Mouse (Mus musculus) liver, embryonic 14.5 days (tissue): ENCODE measurements around the gene Pank2. TPM values are rescaled to one million over a fixed set of nuclear protein-coding genes. Genes with fewer than 3 reads are reported as not detected.

Experiments
- ATAC-seq: fragments of 200-750 bp; cut with Nextera tagmentation; 2 replicates; pipeline ENCODE4 v1.8.0; 2017; ENCODE audit warnings: moderate number of reproducible peaks, mild to moderate bottlenecking, moderate library complexity; ENCODE audit not compliant: insufficient read depth
- DNase-seq, 3 experiments: peaks; one replicate each; pipeline ENCODE4 v3.0.0-alpha.2; 2012 to 2013; ENCODE audit warnings: low read depth in 3 of 3, low spot score in 3 of 3
- H3K27ac ChIP-seq: fragments of 300-500 bp; sonication (generic); 2 replicates; pipeline ENCODE4 v1.5.1; 2014; ENCODE audit warnings: moderate library complexity, mild to moderate bottlenecking, control low read depth, inconsistent platforms
- H3K27me3 ChIP-seq: fragments of 300-500 bp; sonication (generic); 2 replicates; pipeline ENCODE4 v1.6.1; 2014; ENCODE audit warnings: mild to moderate bottlenecking, low read length, moderate library complexity; ENCODE audit not compliant: control insufficient read depth, insufficient read depth
- H3K36me3 ChIP-seq: fragments of 300-500 bp; sonication (generic); replicated peaks from 2 replicates; pipeline ENCODE4 v1.6.1; 2014; ENCODE audit warnings: low read depth; ENCODE audit not compliant: control insufficient read depth, insufficient read depth
- H3K4me1 ChIP-seq, 2 experiments: fragments of 200-500 bp in 1 of 2; fragments of 300-500 bp in 1 of 2; sonication (generic) in 1 of 2; replicated peaks; 2 replicates each; pipeline ENCODE4 v1.6.1; 2012 to 2014; ENCODE audit warnings: antibody characterized with exemption in 1 of 2, inconsistent platforms in 1 of 2, low read length in 1 of 2; ENCODE audit not compliant: control insufficient read depth in 2 of 2, insufficient read depth in 2 of 2
- H3K4me2 ChIP-seq: fragments of 300-500 bp; sonication (generic); 2 replicates; pipeline ENCODE4 v1.6.1; 2014; ENCODE audit warnings: low read depth, mild to moderate bottlenecking, control low read depth, moderate library complexity
- H3K4me3 ChIP-seq, 2 experiments: fragments of 200-500 bp in 1 of 2; fragments of 300-500 bp in 1 of 2; sonication (generic) in 1 of 2; 2 replicates each; pipeline ENCODE4 v1.5.1; 2012 to 2014; ENCODE audit warnings: low read depth in 2 of 2, low read length in 2 of 2, mild to moderate bottlenecking in 2 of 2, control low read depth in 1 of 2, inconsistent platforms in 1 of 2, moderate library complexity in 1 of 2; ENCODE audit not compliant: insufficient read depth in 1 of 2
- H3K9ac ChIP-seq: fragments of 300-500 bp; sonication (generic); replicated peaks from 2 replicates; pipeline ENCODE4 v1.6.1; 2014; ENCODE audit warnings: mild to moderate bottlenecking, control low read depth, moderate library complexity
- H3K9me3 ChIP-seq: fragments of 300-500 bp; sonication (generic); 2 replicates; pipeline ENCODE4 v1.6.1; 2016; ENCODE audit warnings: low read length, mixed read lengths; ENCODE audit not compliant: control insufficient read depth
- CTCF ChIP-seq: IDR thresholded peaks from 2 replicates; pipeline ENCODE4 v1.5.1; 2016; ENCODE audit warnings: antibody characterized with exemption, low read depth, control low read depth
- EP300 ChIP-seq: IDR thresholded peaks from 2 replicates; pipeline ENCODE4 v1.6.1; 2016; ENCODE audit warnings: antibody characterized with exemption, low read depth
- WGBS: fragments of 180-500 bp; shearing (Covaris S2); extraction: QIAGEN DNeasy Blood & Tissue Kit; methylation state at CpG from one replicate; pipeline ENCODE4 v1.1.7; 2014; ENCODE audit not compliant: insufficient replicate concordance; 5-methylcytosine and 5-hydroxymethylcytosine counted together
- microRNA-seq: library from miRNA; unstranded; fragments of <30 nt; microRNA quantifications from one replicate; pipeline ENCODE4, GENCODE M21; 2016
- polyA plus RNA-seq, 2 experiments: library from polyadenylated mRNA; depleted of rRNA in 1 of 2; stranded (reverse) in 1 of 2; unstranded in 1 of 2; fragments of >200 nt; fragmentation: Nextera tagmentation in 1 of 2; extraction: Ambion mirVana in 1 of 2; gene quantifications; 2 replicates each; pipeline versions ENCODE4 v1.2.1 to v1.2.3; 2012 to 2014

Gene Pank2
- polyA plus RNA-seq, 2 experiments = 14.3 to 24.3 TPM

DNA sequence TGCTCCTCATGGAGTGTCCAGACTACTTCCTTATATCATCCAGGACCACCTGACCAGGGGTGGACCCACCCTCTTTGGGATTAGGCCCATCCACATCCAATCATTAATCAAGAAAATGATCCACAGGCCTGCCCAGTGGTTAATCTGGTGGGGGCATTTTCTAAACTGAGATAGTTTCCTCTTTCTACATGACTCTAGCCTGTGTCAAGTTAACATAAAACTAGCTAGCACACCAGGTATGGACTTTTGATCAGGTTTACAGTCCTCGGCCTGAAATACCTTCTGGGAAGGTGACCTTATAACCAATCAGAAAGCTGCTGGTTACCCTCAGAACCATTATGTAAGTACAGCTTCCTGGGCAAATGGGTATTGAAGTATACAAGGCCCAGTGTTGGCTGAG, 66.7 kb downstream of the Pank2 start:
- no peaks in the 10 kb centered on the region for H3K27me3 ChIP-seq
- 63% methylated on average over 1 of the region's 1 CpGs for WGBS
- no peaks in the 10 kb centered on the region for H3K36me3 ChIP-seq
- no peak for DNase-seq
- TF ChIP-seq EP300 (no peak), CTCF (no peak)
- H3K4me3 ChIP-seq = no peak overlapping the region
- no peaks in the 10 kb centered on the region for H3K4me1 ChIP-seq
- H3K4me2 ChIP-seq = no peak overlapping the region
- ATAC-seq = no peak
- H3K9ac ChIP-seq = no peak overlapping the region
- no peak overlapping the region for H3K27ac ChIP-seq
- no peaks in the 10 kb centered on the region for H3K9me3 ChIP-seq

DNA sequence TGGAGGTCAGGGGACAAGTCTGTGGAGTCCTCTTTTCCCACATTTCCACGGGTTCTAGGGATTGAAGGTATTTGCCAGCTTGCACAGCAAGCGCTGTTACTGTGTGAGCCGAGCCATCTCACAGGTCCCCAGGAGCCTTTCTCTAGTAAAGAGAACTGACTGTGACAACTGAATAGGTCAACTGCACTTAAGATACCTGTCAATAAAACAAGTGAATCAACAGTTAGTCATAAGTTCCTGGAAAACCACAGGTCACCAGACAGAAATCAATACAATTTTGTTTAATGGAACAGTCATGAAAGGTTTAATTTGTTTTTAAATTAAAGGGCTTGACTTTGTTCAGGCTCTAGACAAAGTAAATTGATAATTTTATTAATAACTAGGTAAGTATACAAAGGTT, 68.3 kb downstream of the Pank2 start:
- Histone ChIP-seq H3K36me3 (no peaks in the 10 kb centered on the region), H3K27me3 (no peaks in the 10 kb centered on the region), H3K4me2 (no peak overlapping the region), H3K4me3 (no peak overlapping the region), H3K4me1 (no peaks in the 10 kb centered on the region), H3K9me3 (no peaks in the 10 kb centered on the region), H3K9ac (no peak overlapping the region), H3K27ac (no peak overlapping the region)
- no peak for TF ChIP-seq CTCF
- no peak for TF ChIP-seq EP300
- 69% methylated on average over 3 of the region's 3 CpGs for WGBS
- DNase-seq = no peak
- ATAC-seq = no peak

DNA sequence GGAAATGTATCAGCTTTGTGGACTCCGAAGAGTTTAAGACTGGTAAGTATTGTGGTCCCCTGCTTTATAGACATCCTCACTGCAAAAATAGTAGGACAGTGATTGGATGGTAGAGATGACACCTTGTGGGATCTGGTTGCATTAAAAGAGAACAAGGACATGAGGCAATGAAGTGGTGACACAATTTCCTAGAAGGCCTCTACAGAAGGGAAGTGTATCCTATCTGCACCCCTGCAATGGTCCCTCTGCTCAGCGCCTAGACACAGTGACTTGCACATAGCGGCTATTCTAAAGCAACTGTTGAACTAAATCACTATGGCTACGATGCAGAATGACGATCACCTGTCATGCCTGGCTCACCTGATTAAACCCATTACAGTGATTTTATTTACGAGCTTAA, 75.3 kb downstream of the Pank2 start:
- H3K27me3 ChIP-seq = no peaks in the 10 kb centered on the region
- no peak overlapping the region for H3K27ac ChIP-seq
- 47% methylated on average over 6 of the region's 6 CpGs for WGBS
- H3K4me1 ChIP-seq = peaks cover 0 to 4% of the 10 kb centered on the region in 2 experiments; a peak in 1 of 4 replicates
- no peak for DNase-seq
- no peaks in the 10 kb centered on the region for H3K36me3 ChIP-seq
- H3K4me2 ChIP-seq = no peak overlapping the region
- TF ChIP-seq EP300 (no peak), CTCF (no peak)
- no peaks in the 10 kb centered on the region for H3K9me3 ChIP-seq
- no peak overlapping the region for H3K4me3 ChIP-seq
- no peak overlapping the region for H3K9ac ChIP-seq
- no peak for ATAC-seq

- Histone ChIP-seq H3K9me3 (no peaks in the 10 kb centered on the region), H3K27me3 (no peaks in the 10 kb centered on the region), H3K9ac (no peak overlapping the region), H3K36me3 (no peaks in the 10 kb centered on the region), H3K4me2 (no peak overlapping the region), H3K4me1 (peaks cover 0 to 4% of the 10 kb centered on the region in 2 experiments; a peak in 1 of 4 replicates), H3K4me3 (no peak overlapping the region), H3K27ac (no peak overlapping the region)
- TF ChIP-seq CTCF (no peak), EP300 (no peak)
- ATAC-seq (no peak), DNase-seq (no peak)
- 52% methylated on average over 3 of the region's 3 CpGs for WGBS
Observed at GRCm38 (mm10) chr2:131344449-131344848, 82.2 kb downstream of the Pank2 start.

DNA sequence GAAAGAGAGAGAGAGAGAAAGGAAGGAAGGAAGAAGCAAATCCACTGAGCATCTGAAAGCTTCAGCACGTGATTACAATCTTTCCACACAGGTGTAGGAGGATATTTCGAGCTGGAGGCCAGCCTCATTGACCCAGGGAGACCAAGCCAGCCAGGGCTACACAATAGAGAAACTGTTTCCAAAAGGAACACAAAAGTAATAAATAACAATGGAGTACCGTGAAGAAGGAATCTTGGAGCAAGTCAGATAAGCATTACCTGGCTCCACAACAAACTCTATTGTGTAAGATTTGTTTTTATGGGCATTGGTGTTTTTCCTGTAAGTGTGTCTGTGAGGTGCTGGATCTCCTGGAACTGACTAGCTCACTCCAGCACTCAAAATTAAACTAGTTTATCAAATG, 83.3 kb downstream of the Pank2 start:
- TF ChIP-seq EP300 (no peak), CTCF (no peak)
- 45% methylated on average over 3 of the region's 3 CpGs for WGBS
- no peaks in the 10 kb centered on the region for H3K9me3 ChIP-seq

More for the DNA sequence above, 83.3 kb downstream of the Pank2 start:
- Histone ChIP-seq H3K27ac (no peak overlapping the region), H3K4me2 (no peak overlapping the region), H3K9ac (no peak overlapping the region), H3K36me3 (no peaks in the 10 kb centered on the region), H3K4me3 (no peak overlapping the region), H3K27me3 (no peaks in the 10 kb centered on the region), H3K4me1 (no peaks in the 10 kb centered on the region)
- ATAC-seq = no peak
- no peak for DNase-seq

Small RNA genes within 50 kb of the gene (microRNA-seq; reads per million reads assigned to microRNA genes)
- gene Mir103-2 = 137 reads per million, percentile 50 among the genes with 10 or more reads in this experiment

Other genes with a start within 250 kb of the Pank2 start
- gene Gfra4, start 219.4 kb upstream of the Pank2 start, polyA plus RNA-seq (2012; rRNA removed) = 0.16 and 0.40 TPM in 2 replicates
- 0.10 and 0.15 TPM in 2 replicates for gene Gfra4, start 219.4 kb upstream of the Pank2 start, polyA plus RNA-seq (2014; fragmentation: Nextera tagmentation; extraction: Ambion mirVana)
- 0.31 and 0.67 TPM in 2 replicates for gene Adam33, start 198.7 kb upstream of the Pank2 start, polyA plus RNA-seq (2012; rRNA removed)
- gene Adam33, start 198.7 kb upstream of the Pank2 start, polyA plus RNA-seq (2014; fragmentation: Nextera tagmentation; extraction: Ambion mirVana) = 0.17 and 0.43 TPM in 2 replicates
- gene Siglec1, start 175.7 kb upstream of the Pank2 start, polyA plus RNA-seq (2012; rRNA removed) = 0.93 and 1.0 TPM in 2 replicates
- 0.70 and 0.78 TPM in 2 replicates for gene Siglec1, start 175.7 kb upstream of the Pank2 start, polyA plus RNA-seq (2014; fragmentation: Nextera tagmentation; extraction: Ambion mirVana)
- 1.6 and 2.1 TPM in 2 replicates for gene Hspa12b, start 135.2 kb upstream of the Pank2 start, polyA plus RNA-seq (2012; rRNA removed)
- gene Hspa12b, start 135.2 kb upstream of the Pank2 start, polyA plus RNA-seq (2014; fragmentation: Nextera tagmentation; extraction: Ambion mirVana) = 0.71 and 0.76 TPM in 2 replicates
- not detected in 2 replicates for gene Gm11037, start 129.0 kb upstream of the Pank2 start, polyA plus RNA-seq (2012; rRNA removed)
- gene Gm11037, start 129.0 kb upstream of the Pank2 start, polyA plus RNA-seq (2014; fragmentation: Nextera tagmentation; extraction: Ambion mirVana) = not detected in 2 replicates
- 105 and 125 TPM in 2 replicates for gene 1700037H04Rik, start 102.4 kb upstream of the Pank2 start, polyA plus RNA-seq (2012; rRNA removed)
- gene 1700037H04Rik, start 102.4 kb upstream of the Pank2 start, polyA plus RNA-seq (2014; fragmentation: Nextera tagmentation; extraction: Ambion mirVana) = 129 and 153 TPM in 2 replicates
- 11.0 and 12.4 TPM in 2 replicates for gene Cenpb, start 82.4 kb upstream of the Pank2 start, polyA plus RNA-seq (2012; rRNA removed)
- gene Cenpb, start 82.4 kb upstream of the Pank2 start, polyA plus RNA-seq (2014; fragmentation: Nextera tagmentation; extraction: Ambion mirVana) = 2.7 and 3.0 TPM in 2 replicates
- 156 and 166 TPM in 2 replicates for gene Cdc25b, start 75.5 kb upstream of the Pank2 start, polyA plus RNA-seq (2012; rRNA removed)
- 184 and 209 TPM in 2 replicates for gene Cdc25b, start 75.5 kb upstream of the Pank2 start, polyA plus RNA-seq (2014; fragmentation: Nextera tagmentation; extraction: Ambion mirVana)
- 2.2 TPM in 2 replicates for gene Spef1, start 75.2 kb upstream of the Pank2 start, polyA plus RNA-seq (2012; rRNA removed)
- 1.3 and 1.4 TPM in 2 replicates for gene Spef1, start 75.2 kb upstream of the Pank2 start, polyA plus RNA-seq (2014; fragmentation: Nextera tagmentation; extraction: Ambion mirVana)
- gene Ap5s1, start 55.4 kb upstream of the Pank2 start, polyA plus RNA-seq (2012; rRNA removed) = 19.5 and 20.0 TPM in 2 replicates
- 13.1 and 17.0 TPM in 2 replicates for gene Ap5s1, start 55.4 kb upstream of the Pank2 start, polyA plus RNA-seq (2014; fragmentation: Nextera tagmentation; extraction: Ambion mirVana)
- gene Mavs, start 28.4 kb upstream of the Pank2 start, polyA plus RNA-seq (2012; rRNA removed) = 25.9 and 31.5 TPM in 2 replicates
- 25.9 and 27.4 TPM in 2 replicates for gene Mavs, start 28.4 kb upstream of the Pank2 start, polyA plus RNA-seq (2014; fragmentation: Nextera tagmentation; extraction: Ambion mirVana)
- gene Rnf24, start 90.4 kb downstream of the Pank2 start, polyA plus RNA-seq (2012; rRNA removed) = 0.49 and 0.55 TPM in 2 replicates
- 0.32 and 0.38 TPM in 2 replicates for gene Rnf24, start 90.4 kb downstream of the Pank2 start, polyA plus RNA-seq (2014; fragmentation: Nextera tagmentation; extraction: Ambion mirVana)
- gene Smox, start 229.0 kb downstream of the Pank2 start, polyA plus RNA-seq (2012; rRNA removed) = 58.1 and 75.0 TPM in 2 replicates
- 70.4 and 85.8 TPM in 2 replicates for gene Smox, start 229.0 kb downstream of the Pank2 start, polyA plus RNA-seq (2014; fragmentation: Nextera tagmentation; extraction: Ambion mirVana)